Mouse (Mus musculus): ENCODE measurements around the gene Ttll3. TPM values are rescaled to one million over a fixed set of nuclear protein-coding genes. Genes with fewer than 3 reads are reported as not detected.

Gene Ttll3
- 5.6 and 7.1 TPM in 2 replicates for polyA plus RNA-seq (2016; fragmentation: Nextera tagmentation; extraction: Ambion mirVana)

- Histone ChIP-seq H3K4me1 (peaks cover 18% of the 10 kb centered on the region), H3K27ac (no peak within 1 kb of the TSS), H3K27me3 (replicated peaks) (no peaks in the 10 kb centered on the region), H3K4me2 (replicated peaks) (no peak within 1 kb of the TSS), H3K4me3 (no peak within 1 kb of the TSS), H3K9me3 (no peaks in the 10 kb centered on the region), H3K36me3 (peaks cover 54% of the 10 kb centered on the region), H3K9ac (no peak within 1 kb of the TSS)
- 80% methylated on average over 8 of the region's 8 CpGs for WGBS
- ATAC-seq (ENCODE audit: low FRiP score, low read depth), result no peak
Observed at GRCm38 (mm10) chr6:113388960-113389359, at the start of gene Ttll3. Ttll3 (plus strand) TSS chr6:113389260.

GRCm38 (mm10) chr6:113341574-113341973, 47.5 kb upstream of the Ttll3 start:
- Histone ChIP-seq H3K9ac (no peak overlapping the region), H3K4me3 (no peak overlapping the region), H3K36me3 (peaks cover 31% of the 10 kb centered on the region), H3K27ac (no peak overlapping the region), H3K4me2 (replicated peaks) (peak overlapping the region; percentile 72; the same call in 1 of the 2 replicates), H3K27me3 (replicated peaks) (no peaks in the 10 kb centered on the region), H3K9me3 (no peaks in the 10 kb centered on the region), H3K4me1 (peaks cover 17% of the 10 kb centered on the region)
- no peak for ATAC-seq (ENCODE audit: low FRiP score, low read depth)
- 82% methylated on average over 6 of the region's 6 CpGs for WGBS

- Histone ChIP-seq H3K9me3 (no peaks in the 10 kb centered on the region), H3K4me2 (replicated peaks) (peak overlapping the region; percentile 72), H3K27ac (no peak overlapping the region), H3K9ac (no peak overlapping the region), H3K27me3 (replicated peaks) (no peaks in the 10 kb centered on the region), H3K36me3 (peaks cover 28% of the 10 kb centered on the region), H3K4me1 (peaks cover 17% of the 10 kb centered on the region), H3K4me3 (peak overlapping the region; percentile 0; the same call in 1 of the 2 replicates)
- ATAC-seq (ENCODE audit: low FRiP score, low read depth), result no peak
- 47% methylated on average over 6 of the region's 7 CpGs for WGBS
Observed at GRCm38 (mm10) chr6:113342297-113342696, 46.8 kb upstream of the Ttll3 start.

GRCm38 (mm10) chr6:113343177-113344092, 45.6 kb upstream of the Ttll3 start, which contains the start of gene Camk1:
Camk1 (minus strand) TSS chr6:113343984.
- H3K4me1 ChIP-seq, result peaks cover 17% of the 10 kb centered on the region
- peak within 1 kb of the TSS; percentile 72 for H3K4me2 ChIP-seq (replicated peaks)
- H3K36me3 ChIP-seq, result peaks cover 17% of the 10 kb centered on the region; the same call in 1 of the 2 replicates
- peak within 1 kb of the TSS; percentile 73 for H3K9ac ChIP-seq
- no peaks in the 10 kb centered on the region for H3K27me3 ChIP-seq (replicated peaks)
- peak within 1 kb of the TSS; percentile 51 for H3K4me3 ChIP-seq
- H3K9me3 ChIP-seq, result no peaks in the 10 kb centered on the region
- no peak within 1 kb of the TSS for H3K27ac ChIP-seq
- 17% methylated on average over 32 of the region's 32 CpGs for WGBS
- ATAC-seq (ENCODE audit: low FRiP score, low read depth), result peak; percentile 83

- Histone ChIP-seq H3K27ac (no peak overlapping the region), H3K27me3 (replicated peaks) (no peaks in the 10 kb centered on the region), H3K4me2 (replicated peaks) (peak overlapping the region; percentile 72; the same call in 1 of the 2 replicates), H3K4me1 (peaks cover 17% of the 10 kb centered on the region), H3K36me3 (peaks cover 8% of the 10 kb centered on the region; the same call in 1 of the 2 replicates), H3K4me3 (no peak overlapping the region), H3K9me3 (no peaks in the 10 kb centered on the region), H3K9ac (no peak overlapping the region)
- WGBS, result 65% methylated on average over 2 of the region's 2 CpGs
- ATAC-seq (ENCODE audit: low FRiP score, low read depth), result 0 out of 2 replicates have a peak, but pooled peaks have one; percentile 13
Observed at GRCm38 (mm10) chr6:113344321-113344720, 44.7 kb upstream of the Ttll3 start.

GRCm38 (mm10) chr6:113346897-113347296, 42.2 kb upstream of the Ttll3 start:
- Histone ChIP-seq H3K36me3 (no peaks in the 10 kb centered on the region), H3K9me3 (no peaks in the 10 kb centered on the region), H3K4me2 (replicated peaks) (no peak overlapping the region), H3K27me3 (replicated peaks) (no peaks in the 10 kb centered on the region), H3K4me3 (no peak overlapping the region), H3K27ac (no peak overlapping the region), H3K9ac (no peak overlapping the region), H3K4me1 (peaks cover 17% of the 10 kb centered on the region)
- no peak for ATAC-seq (ENCODE audit: low FRiP score, low read depth)
- WGBS, result 81% methylated on average over 4 of the region's 4 CpGs

- ATAC-seq (ENCODE audit: low FRiP score, low read depth), result no peak
Observed at GRCm38 (mm10) chr6:113350538-113350937, 38.5 kb upstream of the Ttll3 start.

GRCm38 (mm10) chr6:113351161-113351560, 37.9 kb upstream of the Ttll3 start:
- Histone ChIP-seq H3K9me3 (no peaks in the 10 kb centered on the region), H3K9ac (no peak overlapping the region), H3K27me3 (replicated peaks) (no peaks in the 10 kb centered on the region), H3K36me3 (no peaks in the 10 kb centered on the region), H3K4me3 (no peak overlapping the region), H3K4me2 (replicated peaks) (no peak overlapping the region), H3K27ac (no peak overlapping the region), H3K4me1 (no peaks in the 10 kb centered on the region)
- ATAC-seq (ENCODE audit: low FRiP score, low read depth), result no peak
- 86% methylated on average over 1 of the region's 1 CpGs for WGBS

More at GRCm38 (mm10) chr6:113350538-113350937, 38.5 kb upstream of the Ttll3 start:
- no peaks in the 10 kb centered on the region for H3K9me3 ChIP-seq
- H3K27me3 ChIP-seq (replicated peaks), result no peaks in the 10 kb centered on the region
- no peak overlapping the region for H3K9ac ChIP-seq
- H3K4me1 ChIP-seq, result no peaks in the 10 kb centered on the region
- no peak overlapping the region for H3K27ac ChIP-seq
- H3K36me3 ChIP-seq, result no peaks in the 10 kb centered on the region
- no peak overlapping the region for H3K4me2 ChIP-seq (replicated peaks)
- no peak overlapping the region for H3K4me3 ChIP-seq

- ATAC-seq (ENCODE audit: low FRiP score, low read depth), result no peak
- Histone ChIP-seq H3K4me1 (no peaks in the 10 kb centered on the region), H3K9me3 (no peaks in the 10 kb centered on the region), H3K4me2 (replicated peaks) (no peak overlapping the region), H3K9ac (no peak overlapping the region), H3K4me3 (no peak overlapping the region), H3K36me3 (no peaks in the 10 kb centered on the region), H3K27me3 (replicated peaks) (no peaks in the 10 kb centered on the region), H3K27ac (no peak overlapping the region)
- WGBS, result 69% methylated on average over 10 of the region's 10 CpGs
Observed at GRCm38 (mm10) chr6:113351653-113352052, 37.4 kb upstream of the Ttll3 start.

- H3K27ac ChIP-seq, result no peak overlapping the region
- H3K4me1 ChIP-seq, result no peaks in the 10 kb centered on the region
- H3K27me3 ChIP-seq (replicated peaks), result no peaks in the 10 kb centered on the region
- no peak for ATAC-seq (ENCODE audit: low FRiP score, low read depth)
- no peaks in the 10 kb centered on the region for H3K9me3 ChIP-seq
- H3K4me3 ChIP-seq, result no peak overlapping the region
- H3K36me3 ChIP-seq, result no peaks in the 10 kb centered on the region
- H3K9ac ChIP-seq, result no peak overlapping the region
- no peak overlapping the region for H3K4me2 ChIP-seq (replicated peaks)
- 71% methylated on average over 3 of the region's 3 CpGs for WGBS
Observed at GRCm38 (mm10) chr6:113352820-113353219, 36.2 kb upstream of the Ttll3 start.

- H3K36me3 ChIP-seq, result no peaks in the 10 kb centered on the region
- WGBS, result 78% methylated on average over 3 of the region's 3 CpGs
- H3K27me3 ChIP-seq (replicated peaks), result no peaks in the 10 kb centered on the region
- H3K27ac ChIP-seq, result no peak overlapping the region
- H3K9me3 ChIP-seq, result no peaks in the 10 kb centered on the region
- no peak overlapping the region for H3K4me2 ChIP-seq (replicated peaks)
- H3K9ac ChIP-seq, result no peak overlapping the region
- H3K4me1 ChIP-seq, result no peaks in the 10 kb centered on the region
- no peak for ATAC-seq (ENCODE audit: low FRiP score, low read depth)
- no peak overlapping the region for H3K4me3 ChIP-seq
Observed at GRCm38 (mm10) chr6:113353696-113354095, 35.4 kb upstream of the Ttll3 start.

- Histone ChIP-seq H3K4me1 (no peaks in the 10 kb centered on the region), H3K27ac (no peak overlapping the region), H3K36me3 (peaks cover 5% of the 10 kb centered on the region; the same call in 1 of the 2 replicates), H3K9me3 (no peaks in the 10 kb centered on the region), H3K9ac (no peak overlapping the region), H3K4me3 (no peak overlapping the region), H3K4me2 (replicated peaks) (no peak overlapping the region), H3K27me3 (replicated peaks) (no peaks in the 10 kb centered on the region)
- 73% methylated on average over 4 of the region's 4 CpGs for WGBS
- ATAC-seq (ENCODE audit: low FRiP score, low read depth), result no peak
Observed at GRCm38 (mm10) chr6:113361476-113361875, 27.6 kb upstream of the Ttll3 start.

All from neural tube, embryonic 12.5 days (tissue).